Mouse (Mus musculus) hindbrain, embryonic 12.5 days (tissue): Measurements from ENCODE around the gene Rpl21. TPM values are rescaled to one million over a fixed set of nuclear protein-coding genes. Genes with fewer than 3 reads are reported as not detected.

ENCODE experiments used
- ATAC-seq: fragments of 200-750 bp; cut with Nextera tagmentation; 2 replicates; pipeline ENCODE4 v1.8.0; 2017; ENCODE audit warnings: moderate TSS enrichment; ENCODE audit not compliant: low FRiP score
- H3K27ac ChIP-seq: fragments of 300-500 bp; sonication (generic); 2 replicates; pipeline ENCODE4 v1.5.1; 2016; ENCODE audit warnings: mild to moderate bottlenecking
- H3K27me3 ChIP-seq: fragments of 300-500 bp; sonication (generic); 2 replicates; pipeline ENCODE4 v1.6.1; 2016; ENCODE audit warnings: mild to moderate bottlenecking
- H3K36me3 ChIP-seq: fragments of 300-500 bp; sonication (generic); 2 replicates; pipeline ENCODE4 v1.6.1; 2016; ENCODE audit warnings: mild to moderate bottlenecking
- H3K4me1 ChIP-seq: fragments of 300-500 bp; sonication (generic); 2 replicates; pipeline ENCODE4 v1.6.1; 2016
- H3K4me2 ChIP-seq: fragments of 300-500 bp; sonication (generic); replicated peaks from 2 replicates; pipeline ENCODE4 v1.6.1; 2016; ENCODE audit warnings: mild to moderate bottlenecking
- H3K4me3 ChIP-seq: fragments of 300-500 bp; sonication (generic); 2 replicates; pipeline ENCODE4 v1.5.1; 2016; ENCODE audit warnings: mild to moderate bottlenecking
- H3K9ac ChIP-seq: fragments of 300-500 bp; sonication (generic); 2 replicates; pipeline ENCODE4 v1.6.1; 2016; ENCODE audit warnings: mild to moderate bottlenecking, moderate library complexity
- H3K9me3 ChIP-seq: fragments of 300-500 bp; sonication (generic); replicated peaks from 2 replicates; pipeline ENCODE4 v1.6.1; 2016; ENCODE audit warnings: mild to moderate bottlenecking
- WGBS: fragments of 180-500 bp; shearing (Covaris S2); methylation state at CpG from one replicate; pipeline ENCODE4 v1.1.7; 2016; 5-methylcytosine and 5-hydroxymethylcytosine counted together
- polyA plus RNA-seq: library from polyadenylated mRNA; unstranded; fragments of >200 nt; fragmentation: Nextera tagmentation; extraction: Ambion mirVana; gene quantifications from 2 replicates; pipeline ENCODE4 v1.2.1, GENCODE M21; 2016

Gene Rpl21
- 362 and 406 TPM in 2 replicates for polyA plus RNA-seq

GRCm38 (mm10) chr5:146832769-146833448, at the start of gene Rpl21:
Rpl21 (plus strand) TSS chr5:146832890.
- H3K4me2 ChIP-seq: peak within 1 kb of the TSS; percentile 71
- H3K4me3 ChIP-seq: peak within 1 kb of the TSS; percentile 77
- WGBS: under 1% methylated on average over 59 of the region's 60 CpGs
- peaks cover 19% of the 10 kb centered on the region for H3K4me1 ChIP-seq
- ATAC-seq: peak; percentile 98
- peak within 1 kb of the TSS; percentile 85 for H3K27ac ChIP-seq
- H3K36me3 ChIP-seq: peaks cover 36% of the 10 kb centered on the region
- H3K9ac ChIP-seq: peak within 1 kb of the TSS; percentile 88
- no peaks in the 10 kb centered on the region for H3K9me3 ChIP-seq
- no peaks in the 10 kb centered on the region for H3K27me3 ChIP-seq

- Histone ChIP-seq H3K4me1 (peaks cover 11% of the 10 kb centered on the region; the same call in 1 of the 2 replicates), H3K9ac (no peak overlapping the region), H3K36me3 (no peaks in the 10 kb centered on the region), H3K4me2 (no peak overlapping the region), H3K27ac (no peak overlapping the region), H3K27me3 (no peaks in the 10 kb centered on the region), H3K4me3 (no peak overlapping the region), H3K9me3 (no peaks in the 10 kb centered on the region)
- ATAC-seq: no peak
- WGBS: 90% methylated on average over 10 of the region's 10 CpGs
Measured at GRCm38 (mm10) chr5:146783300-146783699, 49.4 kb upstream of the Rpl21 start.

GRCm38 (mm10) chr5:146783891-146784290, 48.8 kb upstream of the Rpl21 start:
- 95% methylated on average over 10 of the region's 10 CpGs for WGBS
- Histone ChIP-seq H3K27me3 (no peaks in the 10 kb centered on the region), H3K4me1 (peaks cover 11% of the 10 kb centered on the region; the same call in 1 of the 2 replicates), H3K4me2 (no peak overlapping the region), H3K9me3 (no peaks in the 10 kb centered on the region), H3K27ac (no peak overlapping the region), H3K4me3 (no peak overlapping the region), H3K36me3 (no peaks in the 10 kb centered on the region), H3K9ac (no peak overlapping the region)
- no peak for ATAC-seq

GRCm38 (mm10) chr5:146786123-146786522, 46.6 kb upstream of the Rpl21 start:
- H3K4me3 ChIP-seq: no peak overlapping the region
- no peak for ATAC-seq
- H3K9ac ChIP-seq: no peak overlapping the region
- H3K36me3 ChIP-seq: no peaks in the 10 kb centered on the region
- H3K27ac ChIP-seq: no peak overlapping the region
- no peak overlapping the region for H3K4me2 ChIP-seq
- H3K9me3 ChIP-seq: no peaks in the 10 kb centered on the region
- WGBS: 85% methylated on average over 8 of the region's 8 CpGs
- H3K4me1 ChIP-seq: peaks cover 18% of the 10 kb centered on the region
- H3K27me3 ChIP-seq: no peaks in the 10 kb centered on the region

- no peak overlapping the region for H3K4me2 ChIP-seq
- no peak overlapping the region for H3K27ac ChIP-seq
- no peak for ATAC-seq
- no peaks in the 10 kb centered on the region for H3K27me3 ChIP-seq
- no peaks in the 10 kb centered on the region for H3K36me3 ChIP-seq
- peaks cover 33% of the 10 kb centered on the region for H3K4me1 ChIP-seq
- H3K9me3 ChIP-seq: no peaks in the 10 kb centered on the region
- H3K9ac ChIP-seq: no peak overlapping the region
- no peak overlapping the region for H3K4me3 ChIP-seq
- WGBS: 76% methylated on average over 9 of the region's 9 CpGs
Measured at GRCm38 (mm10) chr5:146789413-146789812, 43.3 kb upstream of the Rpl21 start.

GRCm38 (mm10) chr5:146790944-146791343, 41.7 kb upstream of the Rpl21 start:
- Histone ChIP-seq H3K4me2 (no peak overlapping the region), H3K27ac (no peak overlapping the region), H3K4me1 (peaks cover 30% of the 10 kb centered on the region), H3K27me3 (no peaks in the 10 kb centered on the region), H3K9ac (peak overlapping the region; percentile 45), H3K9me3 (no peaks in the 10 kb centered on the region), H3K4me3 (no peak overlapping the region), H3K36me3 (no peaks in the 10 kb centered on the region)
- 85% methylated on average over 8 of the region's 8 CpGs for WGBS
- ATAC-seq: no peak

- Histone ChIP-seq H3K36me3 (no peaks in the 10 kb centered on the region), H3K9ac (no peak overlapping the region), H3K4me2 (peak overlapping the region; percentile 80; the same call in 1 of the 2 replicates), H3K9me3 (no peaks in the 10 kb centered on the region), H3K27me3 (no peaks in the 10 kb centered on the region), H3K4me3 (no peak overlapping the region), H3K27ac (no peak overlapping the region), H3K4me1 (peaks cover 30% of the 10 kb centered on the region)
- WGBS: 84% methylated on average over 7 of the region's 7 CpGs
- ATAC-seq: no peak
Measured at GRCm38 (mm10) chr5:146792140-146792791, 40.4 kb upstream of the Rpl21 start.

- Histone ChIP-seq H3K9me3 (no peaks in the 10 kb centered on the region), H3K36me3 (no peaks in the 10 kb centered on the region), H3K4me2 (peak overlapping the region; percentile 80), H3K4me1 (peaks cover 30% of the 10 kb centered on the region), H3K27me3 (no peaks in the 10 kb centered on the region), H3K4me3 (peak overlapping the region; percentile 96), H3K27ac (no peak overlapping the region; the same call in 1 of the 2 replicates), H3K9ac (peak overlapping the region; percentile 98)
- ATAC-seq: no peak
- WGBS: 9% methylated on average over 18 of the region's 18 CpGs
Measured at GRCm38 (mm10) chr5:146793630-146794083, 39.0 kb upstream of the Rpl21 start.

- H3K9me3 ChIP-seq: no peaks in the 10 kb centered on the region
- H3K9ac ChIP-seq: peak overlapping the region; percentile 98
- peak overlapping the region; percentile 93 for H3K27ac ChIP-seq
- ATAC-seq: peak; percentile 76
- no peaks in the 10 kb centered on the region for H3K27me3 ChIP-seq
- H3K4me1 ChIP-seq: peaks cover 30% of the 10 kb centered on the region
- WGBS: under 1% methylated on average over 55 of the region's 83 CpGs
- H3K4me2 ChIP-seq: peak overlapping the region; percentile 80
- peak overlapping the region; percentile 96 for H3K4me3 ChIP-seq
- no peaks in the 10 kb centered on the region for H3K36me3 ChIP-seq
Measured at GRCm38 (mm10) chr5:146794084-146794852, 38.4 kb upstream of the Rpl21 start.

GRCm38 (mm10) chr5:146794853-146795252, 37.8 kb upstream of the Rpl21 start, which contains the start of gene Usp12:
Usp12 (minus strand) TSS chr5:146795006.
- Histone ChIP-seq H3K27me3 (no peaks in the 10 kb centered on the region), H3K9me3 (no peaks in the 10 kb centered on the region), H3K4me2 (peak within 1 kb of the TSS; percentile 80), H3K4me3 (peak within 1 kb of the TSS; percentile 96), H3K4me1 (peaks cover 30% of the 10 kb centered on the region), H3K36me3 (no peaks in the 10 kb centered on the region), H3K9ac (peak within 1 kb of the TSS; percentile 98), H3K27ac (peak within 1 kb of the TSS; percentile 93)
- peak; percentile 96 for ATAC-seq
- under 1% methylated on average over 29 of the region's 51 CpGs for WGBS

- no peak overlapping the region for H3K27ac ChIP-seq
- WGBS: 75% methylated on average over 13 of the region's 13 CpGs
- H3K27me3 ChIP-seq: no peaks in the 10 kb centered on the region
- ATAC-seq: no peak
- no peaks in the 10 kb centered on the region for H3K36me3 ChIP-seq
- no peaks in the 10 kb centered on the region for H3K9me3 ChIP-seq
- peaks cover 27% of the 10 kb centered on the region for H3K4me1 ChIP-seq
- no peak overlapping the region for H3K9ac ChIP-seq
- H3K4me3 ChIP-seq: no peak overlapping the region
- H3K4me2 ChIP-seq: no peak overlapping the region
Measured at GRCm38 (mm10) chr5:146795728-146796127, 37.0 kb upstream of the Rpl21 start.

GRCm38 (mm10) chr5:146798031-146798430, 34.7 kb upstream of the Rpl21 start:
- Histone ChIP-seq H3K9me3 (no peaks in the 10 kb centered on the region; the same call in 1 of the 2 replicates), H3K27me3 (no peaks in the 10 kb centered on the region), H3K4me2 (no peak overlapping the region), H3K4me3 (no peak overlapping the region), H3K9ac (no peak overlapping the region), H3K4me1 (peaks cover 8% of the 10 kb centered on the region), H3K36me3 (no peaks in the 10 kb centered on the region), H3K27ac (no peak overlapping the region)
- 41% methylated on average over 9 of the region's 9 CpGs for WGBS
- no peak for ATAC-seq
